Mouse (Mus musculus): ENCODE results near the gene Sds. TPM values are rescaled to one million over a fixed set of nuclear protein-coding genes. Genes with fewer than 3 reads are reported as not detected.
A peak's percentile ranks its signal among the peaks of the same experiment; 100 is the strongest.

The Sds gene
- polyA plus RNA-seq, 1 experiment, result not detected

GRCm38 (mm10) chr5:120511643-120512220 is 35.4 kb downstream of the Sds start:
- Histone ChIP-seq H3K4me1 (ENCODE audit: control insufficient read depth, insufficient read depth, insufficient read length, low read length) (peaks cover 38% of the 10 kb centered on the region), H3K27ac (replicated peaks; ENCODE audit: low read depth, low read length) (peak overlapping the region; percentile 82), H3K4me3 (ENCODE audit: insufficient read depth, low read depth, low read length) (peak overlapping the region; percentile 79)

GRCm38 (mm10) chr5:120512911-120513555 is 36.7 kb downstream of the Sds start:
- Histone ChIP-seq H3K4me3 (ENCODE audit: insufficient read depth, low read depth, low read length) (peak overlapping the region; percentile 7; the same call in 1 of the 2 replicates), H3K4me1 (ENCODE audit: control insufficient read depth, insufficient read depth, insufficient read length, low read length) (peaks cover 49% of the 10 kb centered on the region), H3K27ac (replicated peaks; ENCODE audit: low read depth, low read length) (peak overlapping the region; percentile 17)

GRCm38 (mm10) chr5:120514031-120514677 is 37.8 kb downstream of the Sds start:
- H3K4me3 ChIP-seq (ENCODE audit: insufficient read depth, low read depth, low read length), result no peak overlapping the region
- H3K27ac ChIP-seq (replicated peaks; ENCODE audit: low read depth, low read length), result peak overlapping the region; percentile 6
- peaks cover 49% of the 10 kb centered on the region for H3K4me1 ChIP-seq (ENCODE audit: control insufficient read depth, insufficient read depth, insufficient read length, low read length)

- peaks cover 49% of the 10 kb centered on the region for H3K4me1 ChIP-seq (ENCODE audit: control insufficient read depth, insufficient read depth, insufficient read length, low read length)
- H3K4me3 ChIP-seq (ENCODE audit: insufficient read depth, low read depth, low read length), result no peak overlapping the region
- H3K27ac ChIP-seq (replicated peaks; ENCODE audit: low read depth, low read length), result peak overlapping the region; percentile 6; the same call in 1 of the 2 replicates
Observed at GRCm38 (mm10) chr5:120514754-120515153, 38.4 kb downstream of the Sds start.

GRCm38 (mm10) chr5:120515451-120515850 is 39.1 kb downstream of the Sds start:
- Histone ChIP-seq H3K27ac (replicated peaks; ENCODE audit: low read depth, low read length) (peak overlapping the region; percentile 87), H3K4me1 (ENCODE audit: control insufficient read depth, insufficient read depth, insufficient read length, low read length) (peaks cover 49% of the 10 kb centered on the region), H3K4me3 (ENCODE audit: insufficient read depth, low read depth, low read length) (no peak overlapping the region)

- Histone ChIP-seq H3K4me1 (ENCODE audit: control insufficient read depth, insufficient read depth, insufficient read length, low read length) (peaks cover 49% of the 10 kb centered on the region), H3K27ac (replicated peaks; ENCODE audit: low read depth, low read length) (peak overlapping the region; percentile 87), H3K4me3 (ENCODE audit: insufficient read depth, low read depth, low read length) (peak overlapping the region; percentile 20; the same call in 1 of the 2 replicates)
Observed at GRCm38 (mm10) chr5:120516221-120516984, 40.1 kb downstream of the Sds start.

GRCm38 (mm10) chr5:120517552-120517951 is 41.2 kb downstream of the Sds start:
- Histone ChIP-seq H3K4me3 (ENCODE audit: insufficient read depth, low read depth, low read length) (no peak overlapping the region), H3K4me1 (ENCODE audit: control insufficient read depth, insufficient read depth, insufficient read length, low read length) (peaks cover 44% of the 10 kb centered on the region), H3K27ac (replicated peaks; ENCODE audit: low read depth, low read length) (peak overlapping the region; percentile 87)

GRCm38 (mm10) chr5:120522649-120523048 is 46.3 kb downstream of the Sds start:
- H3K4me3 ChIP-seq (ENCODE audit: insufficient read depth, low read depth, low read length), result no peak overlapping the region
- peaks cover 3% of the 10 kb centered on the region; the same call in 1 of the 2 replicates for H3K4me1 ChIP-seq (ENCODE audit: control insufficient read depth, insufficient read depth, insufficient read length, low read length)
- H3K27ac ChIP-seq (replicated peaks; ENCODE audit: low read depth, low read length), result no peak overlapping the region

GRCm38 (mm10) chr5:120524736-120525135 is 48.4 kb downstream of the Sds start:
- H3K27ac ChIP-seq (replicated peaks; ENCODE audit: low read depth, low read length), result no peak overlapping the region
- no peaks in the 10 kb centered on the region for H3K4me1 ChIP-seq (ENCODE audit: control insufficient read depth, insufficient read depth, insufficient read length, low read length)

GRCm38 (mm10) chr5:120525737-120526136 is 49.4 kb downstream of the Sds start:
- no peak overlapping the region for H3K27ac ChIP-seq (replicated peaks; ENCODE audit: low read depth, low read length)
- H3K4me1 ChIP-seq (ENCODE audit: control insufficient read depth, insufficient read depth, insufficient read length, low read length), result no peaks in the 10 kb centered on the region
- no peak overlapping the region for H3K4me3 ChIP-seq (ENCODE audit: insufficient read depth, low read depth, low read length)

More at GRCm38 (mm10) chr5:120524736-120525135, 48.4 kb downstream of the Sds start:
- no peak overlapping the region for H3K4me3 ChIP-seq (ENCODE audit: insufficient read depth, low read depth, low read length)

GRCm38 (mm10) chr5:120526311-120526710 is 50.0 kb downstream of the Sds start:
- no peak overlapping the region for H3K27ac ChIP-seq (replicated peaks; ENCODE audit: low read depth, low read length)
- no peak overlapping the region for H3K4me3 ChIP-seq (ENCODE audit: insufficient read depth, low read depth, low read length)
- no peaks in the 10 kb centered on the region for H3K4me1 ChIP-seq (ENCODE audit: control insufficient read depth, insufficient read depth, insufficient read length, low read length)

GRCm38 (mm10) chr5:120527296-120527964 is 51.1 kb downstream of the Sds start:
- no peak overlapping the region for H3K27ac ChIP-seq (replicated peaks; ENCODE audit: low read depth, low read length)
- H3K4me3 ChIP-seq (ENCODE audit: insufficient read depth, low read depth, low read length), result no peak overlapping the region

GRCm38 (mm10) chr5:120531631-120532030 is 55.3 kb downstream of the Sds start:
- H3K27ac ChIP-seq (replicated peaks; ENCODE audit: low read depth, low read length), result no peak overlapping the region
- no peaks in the 10 kb centered on the region for H3K4me1 ChIP-seq (ENCODE audit: control insufficient read depth, insufficient read depth, insufficient read length, low read length)
- no peak overlapping the region for H3K4me3 ChIP-seq (ENCODE audit: insufficient read depth, low read depth, low read length)

More at GRCm38 (mm10) chr5:120527296-120527964, 51.1 kb downstream of the Sds start:
- no peaks in the 10 kb centered on the region for H3K4me1 ChIP-seq (ENCODE audit: control insufficient read depth, insufficient read depth, insufficient read length, low read length)

Data from brown adipose tissue, adult 24 weeks (tissue).